Mouse (Mus musculus) forebrain, embryonic 13.5 days (tissue): ENCODE measurements around the gene Pipox. TPM values are rescaled to one million over a fixed set of nuclear protein-coding genes. Genes with fewer than 3 reads are reported as not detected.

ENCODE experiments used
- ATAC-seq: fragments of 200-750 bp; cut with Nextera tagmentation; 2 replicates; pipeline ENCODE4 v1.8.0; 2017
- H3K27ac ChIP-seq: fragments of 300-500 bp; sonication (generic); 2 replicates; pipeline ENCODE4 v1.5.1; 2015; ENCODE audit warnings: inconsistent platforms, mild to moderate bottlenecking, moderate library complexity
- H3K27me3 ChIP-seq: fragments of 300-500 bp; sonication (generic); 2 replicates; pipeline ENCODE4 v1.6.1; 2015; ENCODE audit warnings: mild to moderate bottlenecking, inconsistent platforms
- H3K36me3 ChIP-seq: fragments of 300-500 bp; sonication (generic); 2 replicates; pipeline ENCODE4 v1.6.1; 2015; ENCODE audit warnings: mild to moderate bottlenecking, inconsistent platforms; ENCODE audit not compliant: poor library complexity, severe bottlenecking
- H3K4me1 ChIP-seq: fragments of 300-500 bp; sonication (generic); 2 replicates; pipeline ENCODE4 v1.6.1; 2015; ENCODE audit warnings: inconsistent platforms
- H3K4me2 ChIP-seq: fragments of 300-500 bp; sonication (generic); 2 replicates; pipeline ENCODE4 v1.6.1; 2015; ENCODE audit warnings: inconsistent platforms, mild to moderate bottlenecking, moderate library complexity
- H3K4me3 ChIP-seq: fragments of 300-500 bp; sonication (generic); 2 replicates; pipeline ENCODE4 v1.5.1; 2015; ENCODE audit warnings: mild to moderate bottlenecking, inconsistent platforms
- H3K9ac ChIP-seq: fragments of 300-500 bp; sonication (generic); 2 replicates; pipeline ENCODE4 v1.6.1; 2015; ENCODE audit warnings: mild to moderate bottlenecking, inconsistent platforms
- H3K9me3 ChIP-seq: fragments of 300-500 bp; sonication (generic); replicated peaks from 2 replicates; pipeline ENCODE4 v1.6.1; 2016; ENCODE audit warnings: inconsistent platforms
- WGBS: fragments of 180-500 bp; shearing (Covaris S2); methylation state at CpG from one replicate; pipeline ENCODE4 v1.1.7; 2015; 5-methylcytosine and 5-hydroxymethylcytosine counted together
- polyA plus RNA-seq: library from polyadenylated mRNA; unstranded; fragments of >200 nt; fragmentation: Nextera tagmentation; extraction: Ambion mirVana; gene quantifications from 2 replicates; pipeline ENCODE4 v1.2.1, GENCODE M21; 2015

Gene Pipox
- polyA plus RNA-seq: 12.7 and 15.1 TPM in 2 replicates

DNA sequence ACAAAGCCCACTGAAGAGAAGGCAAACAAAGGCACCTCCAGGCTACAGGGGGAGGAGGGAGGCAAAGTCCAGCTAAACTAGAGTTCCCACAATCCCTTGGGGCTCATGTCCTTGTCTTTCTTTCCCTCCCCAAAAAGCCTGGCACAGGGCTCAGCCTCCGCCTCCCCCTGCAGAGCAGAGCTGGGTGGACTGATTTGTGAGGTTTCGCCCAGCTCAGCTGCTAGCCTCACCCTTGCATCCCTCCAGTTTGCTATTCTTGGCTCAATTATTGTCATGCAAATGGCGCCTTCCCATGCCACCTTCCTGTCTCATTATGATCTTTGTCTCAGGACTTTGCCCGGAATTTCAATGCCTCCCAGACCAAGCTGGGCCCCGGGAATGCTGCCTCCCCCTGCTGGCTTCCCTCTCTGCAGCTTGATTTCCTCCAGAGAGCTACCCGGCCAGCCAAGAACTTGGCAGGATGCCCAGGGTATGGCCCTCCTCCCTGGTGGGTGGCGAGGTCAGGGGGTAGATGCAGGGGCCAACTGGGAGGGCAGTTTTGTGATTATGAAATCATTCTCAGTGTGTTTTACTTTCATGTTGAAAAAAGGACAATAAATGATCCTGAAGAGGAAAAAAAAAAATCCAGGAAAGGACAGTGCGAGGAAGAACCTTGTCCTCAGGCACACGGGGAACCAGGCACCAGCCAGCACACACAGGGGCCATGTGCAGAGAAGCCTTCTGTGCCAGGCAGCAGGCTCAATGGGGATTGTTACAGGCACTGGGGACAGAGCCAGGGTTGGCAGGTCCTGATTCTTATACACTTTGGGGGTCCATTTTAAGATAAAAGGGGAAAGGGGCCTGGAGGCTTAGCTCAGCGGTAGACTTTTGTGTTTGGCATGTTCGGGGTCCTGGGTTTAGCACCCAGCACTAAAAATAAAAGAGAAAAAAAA, at the start of gene Pipox:
TSS of gene Pipox (minus strand) at position 310 of the 932 bp plus-strand sequence.
- Histone ChIP-seq H3K9ac (peak within 1 kb of the TSS; percentile 53), H3K4me3 (peak within 1 kb of the TSS; percentile 24), H3K9me3 (no peaks in the 10 kb centered on the region), H3K4me2 (peak within 1 kb of the TSS; percentile 47), H3K4me1 (peaks cover 88% of the 10 kb centered on the region), H3K27me3 (no peaks in the 10 kb centered on the region), H3K27ac (peak within 1 kb of the TSS; percentile 99), H3K36me3 (no peaks in the 10 kb centered on the region)
- ATAC-seq: peak; percentile 87
- 4% methylated on average over 11 of the region's 11 CpGs for WGBS

DNA sequence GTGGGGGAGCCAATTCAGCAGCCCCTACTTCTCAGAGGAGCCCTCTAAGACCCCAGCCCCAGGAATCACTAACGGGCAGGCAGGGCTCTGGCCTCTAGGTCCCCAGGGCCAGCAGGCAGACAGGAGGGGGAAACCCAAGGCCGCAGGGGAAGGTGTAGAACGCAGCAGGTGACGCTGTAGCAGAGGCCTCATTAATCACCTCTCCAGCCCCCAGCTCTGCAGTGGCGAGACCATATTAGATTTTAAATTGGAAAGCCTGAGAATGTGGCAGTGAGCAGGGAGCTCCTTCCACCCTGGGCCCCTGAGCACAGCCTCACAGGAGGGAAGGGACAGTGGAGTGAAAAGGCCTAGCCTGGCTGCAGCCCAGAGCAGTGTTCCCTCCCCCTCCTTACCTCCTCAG, 48.3 kb upstream of the Pipox start:
- Histone ChIP-seq H3K4me3 (no peak overlapping the region), H3K9me3 (no peaks in the 10 kb centered on the region), H3K27ac (peak overlapping the region; percentile 59), H3K27me3 (peaks cover 29% of the 10 kb centered on the region), H3K9ac (peak overlapping the region; percentile 51), H3K36me3 (peaks cover 4% of the 10 kb centered on the region; the same call in 1 of the 2 replicates), H3K4me2 (peak overlapping the region; percentile 10; the same call in 1 of the 2 replicates), H3K4me1 (peaks cover 77% of the 10 kb centered on the region)
- ATAC-seq: no peak
- 20% methylated on average over 5 of the region's 5 CpGs for WGBS

DNA sequence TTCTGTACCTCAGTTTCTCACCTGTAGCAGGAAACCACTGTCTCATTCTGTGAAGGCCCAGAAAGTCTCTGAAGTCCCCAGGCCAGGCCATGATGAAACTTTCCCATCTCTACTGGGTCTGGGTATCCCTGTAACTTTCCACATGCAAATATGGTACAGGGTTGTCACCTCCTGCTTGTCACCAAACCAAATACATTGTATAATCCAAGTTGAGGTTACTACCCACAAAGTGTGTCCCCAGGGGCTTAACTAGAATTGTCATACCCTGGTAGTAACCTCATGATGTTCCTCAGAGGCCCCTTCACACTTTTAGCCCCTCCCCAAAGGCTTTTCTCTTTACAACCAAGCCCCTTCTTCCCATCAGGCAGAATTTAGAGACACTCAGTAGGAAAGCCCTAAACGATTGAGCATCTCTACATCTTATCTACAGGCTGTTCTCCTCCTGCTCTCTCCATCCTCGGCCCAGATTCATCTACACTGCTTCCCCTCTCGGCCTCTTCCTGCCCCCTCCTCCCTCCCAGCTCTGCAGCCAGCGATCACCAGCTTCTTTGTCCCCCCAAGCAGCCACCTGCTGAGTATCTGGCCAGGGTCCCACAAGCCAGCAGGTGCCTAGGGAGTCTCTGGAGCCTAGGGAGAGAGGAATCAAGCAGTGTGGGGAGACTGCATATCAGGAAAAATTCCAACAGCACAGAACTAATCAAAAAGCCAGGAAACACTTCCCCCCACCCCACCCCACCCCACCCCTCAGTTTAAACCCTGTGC, 43.9 kb upstream of the Pipox start:
- Histone ChIP-seq H3K4me1 (peaks cover 94% of the 10 kb centered on the region), H3K4me2 (peak overlapping the region; percentile 33), H3K27ac (peak overlapping the region; percentile 40; the same call in 1 of the 2 replicates), H3K9me3 (no peaks in the 10 kb centered on the region), H3K27me3 (peaks cover 26% of the 10 kb centered on the region), H3K4me3 (no peak overlapping the region), H3K9ac (peak overlapping the region; percentile 41; the same call in 1 of the 2 replicates), H3K36me3 (no peaks in the 10 kb centered on the region)
- WGBS: 8% methylated on average over 4 of the region's 4 CpGs
- no peak for ATAC-seq

DNA sequence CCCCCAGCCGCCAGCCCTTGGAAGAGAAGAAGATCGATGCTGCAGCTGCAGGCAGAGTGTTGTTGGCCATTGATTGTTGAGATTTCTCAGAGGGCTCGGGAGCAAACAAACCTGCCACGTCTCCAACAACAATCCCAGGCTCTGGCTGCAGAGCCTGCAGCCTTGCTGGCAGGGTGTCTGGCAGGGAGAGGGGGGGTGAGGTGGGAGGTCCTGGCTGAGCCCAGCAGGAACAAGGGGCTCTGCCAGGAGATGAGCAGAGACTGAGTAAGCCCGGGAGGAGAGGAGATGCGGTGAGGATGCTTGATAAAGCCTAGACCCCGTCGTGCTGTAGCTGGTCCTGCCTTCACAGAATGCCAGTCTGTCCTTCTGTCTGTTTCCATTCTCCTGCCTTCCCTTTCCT, 43.0 kb upstream of the Pipox start:
- no peaks in the 10 kb centered on the region for H3K36me3 ChIP-seq
- H3K27me3 ChIP-seq: peaks cover 35% of the 10 kb centered on the region
- peaks cover 94% of the 10 kb centered on the region for H3K4me1 ChIP-seq
- peak overlapping the region; percentile 48 for H3K4me2 ChIP-seq
- H3K9me3 ChIP-seq: no peaks in the 10 kb centered on the region
- peak overlapping the region; percentile 9; the same call in 1 of the 2 replicates for H3K4me3 ChIP-seq
- 16% methylated on average over 8 of the region's 8 CpGs for WGBS
- H3K27ac ChIP-seq: peak overlapping the region; percentile 57
- no peak for ATAC-seq
- H3K9ac ChIP-seq: peak overlapping the region; percentile 65

DNA sequence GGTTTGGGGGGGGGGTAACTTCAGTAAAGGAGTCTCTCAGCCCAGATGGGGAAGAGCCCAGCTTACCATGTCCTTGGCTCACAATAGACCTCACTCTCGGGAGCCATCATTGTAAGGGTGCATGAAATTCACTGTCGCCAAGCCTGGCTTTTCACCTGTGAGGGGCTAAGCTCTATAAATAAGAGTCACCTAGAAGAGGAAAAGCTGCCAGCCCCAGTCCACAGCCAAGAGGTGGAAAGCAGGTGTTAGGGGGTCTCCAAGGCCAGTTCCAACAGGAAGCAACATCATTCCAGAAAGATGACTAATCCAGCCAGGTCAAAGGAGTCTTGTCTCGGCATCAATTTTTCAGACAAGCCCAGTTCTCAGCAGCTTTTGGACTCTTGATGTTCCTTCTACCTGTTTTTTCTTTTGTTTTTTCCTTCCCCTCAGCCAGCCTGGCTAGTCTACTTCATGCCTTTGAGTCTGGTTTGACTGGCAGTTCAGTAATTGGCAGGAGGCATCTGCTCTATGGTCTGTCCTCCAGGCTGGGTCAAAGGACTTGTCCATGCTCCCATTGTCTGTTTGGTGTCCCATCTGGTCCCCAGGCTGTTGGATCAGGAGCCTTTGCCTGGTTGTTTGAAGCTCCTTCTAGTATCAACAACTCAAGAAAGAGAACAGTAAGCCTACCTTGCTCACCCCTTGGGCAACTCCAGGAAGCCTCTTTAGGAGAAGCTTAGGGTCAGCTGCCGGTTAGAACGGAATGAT, 40.8 kb upstream of the Pipox start:
- no peak for ATAC-seq
- Histone ChIP-seq H3K27me3 (peaks cover 31% of the 10 kb centered on the region), H3K9ac (peak overlapping the region; percentile 94), H3K4me3 (peak overlapping the region; percentile 96), H3K9me3 (no peaks in the 10 kb centered on the region), H3K4me2 (peak overlapping the region; percentile 90), H3K27ac (peak overlapping the region; percentile 94), H3K36me3 (no peaks in the 10 kb centered on the region), H3K4me1 (peaks cover 90% of the 10 kb centered on the region)
- 43% methylated on average over 5 of the region's 5 CpGs for WGBS

DNA sequence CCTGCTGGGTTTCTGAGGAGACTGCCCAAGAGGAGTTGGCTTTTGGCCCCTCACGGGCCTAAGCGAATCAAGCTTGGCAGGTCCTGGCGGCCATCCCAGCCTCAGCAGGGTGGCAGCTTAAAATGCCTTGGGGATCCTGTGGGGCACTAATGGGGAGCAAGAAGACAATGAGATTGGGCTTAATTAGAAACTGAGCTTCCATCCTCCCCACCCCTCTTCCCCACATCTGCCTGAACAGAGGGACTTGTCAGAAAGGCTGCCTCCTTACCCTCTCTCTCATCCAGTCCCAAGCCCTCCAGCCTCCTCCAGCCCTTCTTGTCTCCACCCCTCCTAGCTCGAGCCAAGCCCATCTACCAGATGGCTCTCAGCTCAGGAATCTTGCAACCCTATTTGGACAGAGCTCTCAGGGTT, 40.2 kb upstream of the Pipox start:
- Histone ChIP-seq H3K27ac (peak overlapping the region; percentile 94), H3K4me3 (peak overlapping the region; percentile 96), H3K36me3 (no peaks in the 10 kb centered on the region), H3K27me3 (peaks cover 28% of the 10 kb centered on the region), H3K4me2 (peak overlapping the region; percentile 90), H3K9me3 (no peaks in the 10 kb centered on the region), H3K4me1 (peaks cover 89% of the 10 kb centered on the region), H3K9ac (peak overlapping the region; percentile 94)
- peak; percentile 54 for ATAC-seq
- 0% methylated on average over 4 of the region's 4 CpGs for WGBS

DNA sequence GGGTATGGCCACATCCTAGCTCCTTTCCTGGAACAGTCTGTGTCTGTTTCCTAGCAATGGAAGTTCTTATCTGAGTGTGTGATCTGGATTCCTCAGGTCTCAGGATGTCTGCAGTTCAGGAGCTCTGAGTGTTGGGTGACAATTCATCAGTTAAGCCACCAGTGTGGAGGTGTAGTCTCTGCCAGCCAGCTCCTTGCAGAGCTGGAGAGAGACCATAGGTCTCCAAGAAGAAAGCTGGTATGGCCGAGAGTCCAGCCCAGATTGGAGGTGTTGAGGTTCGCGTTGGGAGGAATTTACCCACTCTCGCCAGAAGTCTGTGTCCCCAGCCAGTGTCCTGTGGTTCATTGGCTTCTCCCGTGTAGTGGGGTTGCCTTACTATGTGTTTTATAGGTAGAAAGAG, 38.7 kb upstream of the Pipox start:
- no peak for ATAC-seq
- peak overlapping the region; percentile 90 for H3K4me2 ChIP-seq
- H3K27ac ChIP-seq: peak overlapping the region; percentile 94
- H3K9me3 ChIP-seq: no peaks in the 10 kb centered on the region
- H3K27me3 ChIP-seq: peaks cover 28% of the 10 kb centered on the region
- WGBS: 42% methylated on average over 5 of the region's 5 CpGs
- no peaks in the 10 kb centered on the region for H3K36me3 ChIP-seq
- peak overlapping the region; percentile 94 for H3K9ac ChIP-seq
- H3K4me3 ChIP-seq: peak overlapping the region; percentile 96
- H3K4me1 ChIP-seq: peaks cover 74% of the 10 kb centered on the region

DNA sequence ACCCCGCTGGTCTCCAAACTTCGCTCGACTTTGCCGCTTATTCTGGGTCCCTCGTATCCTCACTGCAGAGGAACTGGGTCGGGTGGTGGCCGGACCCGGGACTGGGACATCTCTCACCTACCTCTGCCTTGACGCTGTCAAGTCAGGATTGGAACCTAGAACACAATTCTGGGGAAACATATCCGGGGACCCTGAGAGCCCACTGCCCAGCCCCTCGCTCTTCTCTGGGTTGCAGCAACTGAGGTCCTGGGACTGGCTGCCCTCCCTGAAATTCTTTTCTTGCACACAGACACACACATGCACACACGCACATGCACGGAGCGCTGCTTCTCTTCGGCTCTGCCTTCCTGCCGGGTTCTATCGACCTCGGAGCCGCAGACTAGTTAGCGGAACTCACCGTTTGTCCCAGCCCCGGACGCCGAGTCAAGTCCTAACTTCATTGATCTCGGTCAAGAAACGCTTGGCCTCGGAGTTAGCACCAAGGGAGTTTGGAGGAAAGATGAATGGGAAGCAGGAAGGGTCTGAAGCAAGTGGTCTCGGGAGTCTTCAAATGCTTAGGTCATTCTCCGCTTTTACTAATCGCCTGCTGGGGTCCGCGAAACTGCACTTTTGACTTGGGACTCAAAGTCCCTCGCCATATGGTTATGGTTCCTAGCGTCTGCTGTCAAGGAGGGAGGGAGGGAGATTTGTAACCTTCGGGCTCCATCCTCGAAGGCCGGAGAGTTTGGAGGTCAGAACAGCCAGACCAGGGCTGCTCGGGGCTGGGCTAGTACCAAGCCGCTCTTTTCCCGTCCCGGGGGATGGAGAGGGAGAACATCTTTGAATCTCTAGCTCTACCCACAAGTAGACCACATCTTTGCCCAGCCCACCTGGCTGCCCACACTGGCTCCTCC, 37.9 kb upstream of the Pipox start:
- Histone ChIP-seq H3K4me1 (peaks cover 71% of the 10 kb centered on the region), H3K27me3 (peaks cover 28% of the 10 kb centered on the region), H3K4me2 (peak overlapping the region; percentile 90), H3K4me3 (peak overlapping the region; percentile 96), H3K9me3 (no peaks in the 10 kb centered on the region), H3K27ac (peak overlapping the region; percentile 94), H3K36me3 (no peaks in the 10 kb centered on the region), H3K9ac (peak overlapping the region; percentile 94)
- no peak; the same call in 1 of the 2 replicates for ATAC-seq
- WGBS: 1% methylated on average over 41 of the region's 41 CpGs

DNA sequence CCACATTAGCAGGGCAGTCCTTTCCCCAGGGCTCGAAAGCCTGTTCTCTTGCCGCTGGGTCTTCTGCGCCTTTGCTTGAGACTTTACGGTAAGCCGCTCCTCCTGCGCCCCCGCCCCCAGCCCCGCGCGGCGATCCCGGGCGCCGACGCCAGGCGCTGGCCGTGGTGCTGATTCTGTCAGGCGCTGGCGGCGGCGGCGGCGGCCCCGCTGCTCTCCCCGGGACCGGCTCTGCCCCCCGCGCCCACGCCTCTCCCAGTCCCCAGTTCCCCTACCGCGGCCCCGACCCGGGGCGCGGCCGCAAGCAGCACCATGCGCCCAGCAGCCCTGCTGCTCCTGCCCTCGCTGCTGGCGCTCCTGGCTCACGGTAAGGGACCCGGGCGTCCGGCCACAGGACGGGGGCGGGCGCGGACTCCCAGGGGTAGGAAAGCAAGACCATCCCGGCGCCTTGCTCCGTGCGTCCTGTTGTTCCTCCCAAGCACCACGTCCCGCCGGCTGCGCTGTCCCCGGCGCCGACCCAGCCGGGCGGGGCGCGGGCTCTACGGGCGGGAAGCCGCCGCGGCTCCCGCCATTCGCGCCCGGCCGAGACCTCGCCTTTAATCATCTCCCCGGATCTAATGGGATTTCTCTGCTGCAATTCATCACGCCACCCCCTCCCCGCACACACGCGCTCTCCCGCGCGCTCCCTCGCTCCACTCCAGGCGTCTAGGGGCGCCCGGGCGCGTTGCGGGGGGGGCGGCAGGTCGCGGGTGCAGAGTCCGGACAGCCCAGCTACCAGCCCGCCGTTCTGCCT, 37.0 kb upstream of the Pipox start, which contains the start of gene Sez6:
TSS of gene Sez6 (plus strand) at position 50 of the 790 bp plus-strand sequence.
- Histone ChIP-seq H3K36me3 (no peaks in the 10 kb centered on the region), H3K9me3 (no peaks in the 10 kb centered on the region), H3K9ac (peak within 1 kb of the TSS; percentile 94), H3K4me1 (peaks cover 71% of the 10 kb centered on the region), H3K27ac (peak within 1 kb of the TSS; percentile 94), H3K4me2 (peak within 1 kb of the TSS; percentile 90), H3K4me3 (peak within 1 kb of the TSS; percentile 96), H3K27me3 (peaks cover 26% of the 10 kb centered on the region)
- WGBS: under 1% methylated on average over 83 of the region's 94 CpGs
- ATAC-seq: peak; percentile 78

DNA sequence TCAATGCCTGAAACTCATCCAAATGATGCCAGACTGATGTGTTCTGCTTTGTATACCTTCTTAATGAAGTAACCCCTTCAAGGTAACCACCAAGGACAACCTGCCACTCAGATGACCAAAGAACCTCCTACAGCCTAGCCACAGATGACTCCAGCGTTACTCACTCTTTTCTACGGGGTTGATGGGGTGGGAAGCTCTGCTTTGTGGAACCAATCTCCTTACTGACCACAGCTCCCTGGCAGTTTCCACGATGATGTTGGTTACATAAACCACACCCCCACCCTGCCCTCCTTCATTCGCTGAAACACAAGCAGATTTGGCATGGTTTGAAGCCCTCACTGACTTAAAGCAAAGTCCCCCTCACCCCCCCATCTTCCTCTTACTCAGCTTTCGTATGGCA, 33.9 kb upstream of the Pipox start:
- Histone ChIP-seq H3K4me3 (no peak overlapping the region), H3K4me2 (no peak overlapping the region), H3K36me3 (no peaks in the 10 kb centered on the region), H3K9ac (no peak overlapping the region), H3K27ac (no peak overlapping the region), H3K27me3 (peaks cover 13% of the 10 kb centered on the region), H3K4me1 (peaks cover 63% of the 10 kb centered on the region), H3K9me3 (no peaks in the 10 kb centered on the region)
- 82% methylated on average over 5 of the region's 5 CpGs for WGBS
- no peak for ATAC-seq
